Mouse (Mus musculus) C3H10T1/2 (cell line): ENCODE results near the gene Atp13a2. TPM values are rescaled to one million over a fixed set of nuclear protein-coding genes. Genes with fewer than 3 reads are reported as not detected.

Experiments used
- polyA plus RNA-seq, 2 experiments: library from polyadenylated mRNA; unstranded; fragments of >200 nt; fragmentation: generic; extraction: Trizol; gene quantifications; one replicate each; pipeline ENCODE4 v1.2.1; 2012; ENCODE audit warnings: missing spikeins in 2 of 2

Gene Atp13a2
- polyA plus RNA-seq = 10 to 100 TPM; 11.1 to 31.0 TPM

DNA sequence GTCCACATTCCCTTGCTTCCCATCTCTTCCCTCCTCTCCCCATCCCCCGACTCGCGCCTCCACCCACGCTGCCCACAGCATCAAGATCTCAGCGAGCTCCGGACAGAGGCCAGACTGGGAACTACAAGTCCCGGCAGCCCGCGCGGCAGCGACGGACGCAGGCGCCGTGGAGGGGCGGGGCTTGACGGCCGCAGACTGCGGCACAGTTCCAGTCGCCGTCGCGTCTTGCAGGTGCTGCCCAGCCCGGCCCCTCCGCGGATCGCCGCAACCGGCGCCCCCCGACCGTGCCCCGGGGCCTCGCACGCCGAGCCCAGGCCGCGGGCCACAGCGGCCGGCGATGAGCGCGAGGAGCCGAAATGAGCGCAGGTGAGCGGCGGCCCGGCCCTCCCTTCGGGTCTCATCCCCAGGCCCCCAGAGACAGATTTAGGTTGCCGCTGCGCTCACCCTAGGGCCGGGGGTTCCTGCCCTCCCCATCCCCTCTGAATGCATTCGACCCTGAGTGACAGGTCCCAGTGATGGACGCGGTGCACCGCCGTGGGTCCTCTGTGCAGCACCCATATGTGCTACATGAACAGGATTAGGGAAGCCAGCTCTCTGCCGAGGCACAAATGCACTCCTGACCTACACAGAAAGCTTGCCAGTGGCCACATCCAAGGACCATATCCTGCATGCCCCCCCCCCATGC lies at the start of gene Atp13a2:
Atp13a2 (plus strand) TSS at position 163 of the 685 bp plus-strand sequence.

DNA sequence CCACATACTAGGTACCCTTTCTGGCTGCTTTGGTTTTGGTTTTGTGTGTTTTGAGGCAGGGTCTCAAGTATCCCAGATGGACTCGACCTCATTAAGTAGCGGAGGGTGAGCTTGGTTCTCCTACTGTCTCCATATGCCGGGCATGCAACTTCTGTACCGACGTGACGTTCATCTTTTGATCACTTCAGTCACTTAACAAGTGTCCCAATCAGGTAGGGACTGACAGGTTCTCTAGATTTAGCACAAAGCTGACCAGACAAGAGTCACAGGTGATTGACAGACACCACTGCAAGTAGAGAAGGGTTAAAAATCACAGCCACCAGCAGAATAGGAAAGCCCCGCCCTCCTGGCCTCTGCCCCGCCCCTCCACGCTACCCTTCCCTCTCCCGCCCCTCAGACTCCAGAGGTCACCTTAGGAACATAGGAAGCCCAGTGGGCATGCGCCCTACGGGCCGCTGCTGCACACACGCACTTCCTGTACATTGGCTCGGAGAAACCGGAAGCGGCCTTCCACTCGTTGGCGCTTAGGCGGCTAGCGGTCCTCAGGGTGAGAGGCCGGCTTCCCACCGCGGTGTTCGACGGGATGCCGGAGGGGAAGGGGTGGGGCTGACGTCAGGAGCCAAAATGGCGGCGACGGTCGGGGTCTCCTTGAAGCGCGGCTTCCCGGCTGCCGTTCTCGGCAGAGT lies 25.7 kb upstream of the Atp13a2 start, which contains the start of gene Sdhb:
Sdhb (plus strand) TSS at position 423 of the 686 bp plus-strand sequence.

DNA sequence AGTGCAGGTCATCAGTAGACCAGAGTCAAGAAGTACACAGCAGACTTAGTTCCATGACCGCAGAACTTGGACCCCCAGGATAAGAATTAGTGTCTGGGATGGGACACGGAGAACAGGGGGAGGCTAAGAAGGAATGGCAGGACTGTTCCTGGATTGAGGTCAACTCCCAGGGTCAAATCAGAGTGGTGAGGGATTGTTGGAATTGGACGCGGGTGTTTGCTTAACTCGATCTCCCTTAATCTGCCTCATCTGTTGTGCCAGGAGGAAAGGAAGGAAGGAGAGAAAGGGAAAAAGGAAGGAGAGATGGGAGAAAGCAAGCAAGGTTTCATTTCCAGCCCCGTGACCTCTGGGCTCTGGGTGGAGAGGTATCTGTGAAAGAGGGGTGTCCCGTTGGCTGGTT lies 23.4 kb downstream of the Atp13a2 start, which contains the start of gene Mfap2:
Mfap2 (plus strand) TSS at position 301 of the 400 bp plus-strand sequence.

Other genes with a start within 250 kb of the Atp13a2 start
- not detected for gene Padi6, start 244.2 kb upstream of the Atp13a2 start, polyA plus RNA-seq
- gene Padi4, start 212.6 kb upstream of the Atp13a2 start, polyA plus RNA-seq = under 1 TPM; 0.04 to 0.05 TPM
- under 1 TPM; 0.06 to 0.22 TPM for gene Padi3, start 176.2 kb upstream of the Atp13a2 start, polyA plus RNA-seq
- gene Padi1, start 141.1 kb upstream of the Atp13a2 start, polyA plus RNA-seq = under 1 TPM in 1 of 2 experiments, not detected in 1; 0.01 TPM
- gene Padi2, start 80.5 kb upstream of the Atp13a2 start, polyA plus RNA-seq = under 1 TPM; 0.27 to 0.33 TPM
- 100 to 1,000 TPM; 193 to 286 TPM for gene Sdhb, start 25.7 kb upstream of the Atp13a2 start, polyA plus RNA-seq
- under 1 TPM; 0.07 to 0.87 TPM for gene Mfap2, start 23.5 kb downstream of the Atp13a2 start, polyA plus RNA-seq
- gene Crocc, start 73.7 kb downstream of the Atp13a2 start, polyA plus RNA-seq = 10 to 100 TPM in 1 of 2 experiments, 1 to 10 TPM in 1; 3.2 to 10.6 TPM
- 10 to 100 TPM; 47.9 to 60.1 TPM for gene Necap2, start 91.5 kb downstream of the Atp13a2 start, polyA plus RNA-seq
- not detected for gene Spata21, start 101.5 kb downstream of the Atp13a2 start, polyA plus RNA-seq
- gene Szrd1, start 152.9 kb downstream of the Atp13a2 start, polyA plus RNA-seq = 10 to 100 TPM; 42.1 to 64.6 TPM
- gene Fbxo42, start 161.0 kb downstream of the Atp13a2 start, polyA plus RNA-seq = 1 to 10 TPM; 2.7 to 9.4 TPM
- gene Rsg1, start 227.1 kb downstream of the Atp13a2 start, polyA plus RNA-seq = 1 to 10 TPM in 1 of 2 experiments, under 1 TPM in 1; 0.22 to 1.8 TPM